Mouse (Mus musculus) ES-Bruce4 (cell line): ENCODE measurements around the gene Sh3rf3.

Experiments
- CTCF ChIP-seq: IDR thresholded peaks from one replicate; pipeline ENCODE4 v1.8.1; 2011; ENCODE audit warnings: low read depth, low read length
- POLR2A ChIP-seq: IDR thresholded peaks from one replicate; pipeline ENCODE4 v1.8.1; 2011; ENCODE audit warnings: low read length; ENCODE audit not compliant: insufficient read depth

GRCm38 (mm10) chr10:58936441-58936860, 123.3 kb downstream of the Sh3rf3 start:
- TF ChIP-seq POLR2A (no peak), CTCF (no peak)
